Mouse (Mus musculus) stomach, postnatal 0 days (tissue): Measurements from ENCODE around the gene Soga3.

ENCODE experiments used
- CTCF ChIP-seq: IDR thresholded peaks from 2 replicates; pipeline ENCODE4 v1.5.1; 2016; ENCODE audit warnings: antibody characterized with exemption, low read depth, mild to moderate bottlenecking, moderate library complexity
- EP300 ChIP-seq: optimal IDR thresholded peaks from 2 replicates; pipeline ENCODE3; 2016; ENCODE audit warnings: antibody characterized with exemption

- TF ChIP-seq CTCF (no peak), EP300 (no peak)
Measured at GRCm38 (mm10) chr10:29146858-29147640, 3.4 kb downstream of the Soga3 start.
